Mouse (Mus musculus) right cerebral cortex, adult 2 months (tissue): ENCODE measurements around the gene Vmn1r200.

Experiments
- DNase-seq, 2 experiments: peaks; one replicate each; pipeline ENCODE4 v3.0.0; 2021 to 2022; ENCODE audit warnings: low spot score in 2 of 2

Gene Vmn1r200

GRCm38 (mm10) chr13:22390073-22390472 lies at the start of gene Vmn1r200:
Vmn1r200 (plus strand) TSS chr13:22390373.
- DNase-seq = no peak

DNA sequence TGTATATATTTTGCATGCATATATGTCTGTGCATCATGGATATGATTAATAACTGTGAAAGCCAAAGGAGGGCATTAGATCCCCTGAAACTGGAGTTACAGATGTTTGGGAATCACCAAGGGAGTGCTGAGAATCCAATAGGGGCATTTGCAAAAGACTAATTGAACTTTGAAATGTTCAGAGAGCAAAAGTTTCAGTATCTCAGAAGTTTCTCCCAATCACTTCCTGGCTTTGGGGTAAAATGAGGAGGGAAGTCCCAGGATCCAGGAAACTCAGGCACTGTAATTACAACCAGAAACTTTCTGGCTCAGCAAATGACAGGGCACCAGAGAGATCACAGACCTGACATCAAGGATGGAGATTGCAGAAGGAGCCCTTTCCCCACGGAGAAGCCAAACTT lies 40.1 kb upstream of the Vmn1r200 start, which contains the start of gene Vmn1r198:
Vmn1r198 (plus strand) TSS at position 301 of the 400 bp plus-strand sequence.
- no peak for DNase-seq

- no peak for DNase-seq
Observed at GRCm38 (mm10) chr13:22350813-22351212, 39.4 kb upstream of the Vmn1r200 start.

- no peak for DNase-seq
Observed at GRCm38 (mm10) chr13:22379518-22379917, 10.7 kb upstream of the Vmn1r200 start, which contains the start of gene Vmn1r199. Vmn1r199 (plus strand) TSS chr13:22379818.

DNA sequence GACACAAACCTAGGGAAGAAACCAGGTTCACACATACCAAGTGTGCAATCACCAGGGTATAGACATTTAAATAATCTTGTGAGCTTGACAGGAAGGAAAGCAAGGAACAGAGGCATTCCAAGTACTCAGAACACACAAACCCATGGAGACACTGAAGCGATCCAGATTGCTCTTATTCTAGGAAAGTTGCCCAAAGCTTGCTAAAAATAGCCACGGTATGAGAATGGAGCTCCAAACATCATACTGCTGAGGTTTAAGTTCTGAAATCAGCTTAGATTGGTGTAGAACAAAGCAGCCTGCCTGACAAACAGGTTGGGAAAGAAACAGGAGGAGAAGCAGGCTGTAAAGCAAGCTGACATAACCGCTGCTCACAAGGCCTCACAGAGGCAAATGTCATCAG lies 9.0 kb upstream of the Vmn1r200 start:
- DNase-seq = peak; percentile 19 to 41

DNA sequence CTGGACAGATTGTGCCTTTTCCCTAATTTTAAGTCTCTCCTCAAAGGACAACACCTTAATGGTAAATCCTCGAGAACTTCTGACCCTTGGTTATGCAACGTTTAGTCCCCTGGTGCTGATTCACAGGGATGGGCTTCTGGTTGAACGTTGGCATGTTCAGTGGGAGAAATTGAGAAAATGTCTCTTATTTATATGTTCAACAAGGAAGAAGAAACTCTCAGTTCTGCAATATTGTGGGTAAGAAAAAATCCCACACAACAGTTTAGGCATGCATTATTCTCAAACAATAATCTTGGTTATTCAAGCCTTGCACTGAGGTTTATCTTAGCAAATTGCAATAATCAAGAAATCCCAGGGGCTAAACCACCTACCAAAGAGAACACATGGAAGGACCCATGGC lies 6.8 kb upstream of the Vmn1r200 start:
- no peak for DNase-seq

DNA sequence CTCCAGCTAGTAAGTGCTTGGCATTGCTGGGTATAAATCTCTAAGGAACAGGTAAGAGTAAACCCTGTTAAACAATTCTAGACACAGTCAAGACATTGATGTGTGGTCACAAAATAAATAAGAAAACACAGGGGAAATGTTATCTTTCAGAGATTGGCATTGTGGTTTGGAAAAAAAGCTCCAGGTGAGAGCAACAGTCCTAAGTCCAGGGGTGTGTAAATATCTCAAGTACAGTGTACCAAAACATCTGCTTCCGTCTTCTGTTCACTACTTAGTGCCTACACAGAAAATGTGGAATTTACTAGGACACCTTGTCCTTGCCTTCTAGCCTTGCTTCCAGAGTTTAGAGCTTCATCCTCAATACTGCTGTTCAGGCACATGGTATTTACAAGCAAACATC lies 3.1 kb upstream of the Vmn1r200 start:
- no peak for DNase-seq

DNA sequence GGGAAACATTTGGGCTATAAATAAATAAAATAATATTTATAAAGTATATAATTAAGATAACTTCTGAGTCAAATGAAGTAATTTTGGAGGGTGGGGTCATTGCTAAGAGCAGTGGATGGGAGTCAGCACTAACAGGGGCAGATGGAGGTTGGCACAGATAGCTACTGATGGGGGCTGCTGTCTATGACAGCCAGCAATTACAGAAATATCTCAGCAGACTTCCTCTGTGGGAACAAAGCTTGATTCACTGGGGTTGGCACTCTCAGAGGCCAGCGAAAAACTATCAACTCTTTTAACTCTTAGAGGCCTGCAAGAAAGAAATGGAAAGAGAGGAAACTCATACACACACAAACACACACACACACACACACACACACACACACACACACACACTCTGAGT lies 12.8 kb downstream of the Vmn1r200 start:
- DNase-seq = no peak
